Mouse (Mus musculus): Measurements from ENCODE around the gene Lrit3.

- no peak for TF ChIP-seq CTCF (IDR thresholded peaks at IDR 0.05; ENCODE audit: control insufficient read depth, insufficient read depth, insufficient read length)
- TF ChIP-seq USF1 (IDR thresholded peaks at IDR 0.05; ENCODE audit: low read depth): no peak
- no peak for TF ChIP-seq MYOG (IDR thresholded peaks at IDR 0.05; ENCODE audit: control insufficient read depth, extremely low read depth, insufficient read length)
- TF ChIP-seq MAX (IDR thresholded peaks at IDR 0.05): no peak
- TF ChIP-seq CEBPB (IDR thresholded peaks at IDR 0.05; ENCODE audit: low read depth): no peak
- TF ChIP-seq FOSL1 (IDR thresholded peaks at IDR 0.05; ENCODE audit: insufficient read depth, low read length, poor library complexity, severe bottlenecking): no peak
Measured at GRCm38 (mm10) chr3:129799011-129799410, 4.8 kb downstream of the Lrit3 start.
